Mouse (Mus musculus) C2C12 (cell line): ENCODE measurements at regions not wholly inside any gene's neighbourhood (a gene's known extent, or its start where the extent isn't known, plus 50 kb on each side); places are given as distances from the start of the nearest gene placed in this dataset.

ENCODE experiments used
- CEBPB ChIP-seq: IDR thresholded peaks from one replicate; pipeline ENCODE4 v1.6.1; 2011; ENCODE audit warnings: low read depth, mild to moderate bottlenecking, control low read depth, moderate library complexity
- CTCF ChIP-seq: IDR thresholded peaks from one replicate; pipeline ENCODE4 v1.5.1; 2011; ENCODE audit not compliant: control insufficient read depth, insufficient read depth, insufficient read length
- FOSL1 ChIP-seq: IDR thresholded peaks from one replicate; pipeline ENCODE4 v1.8.0; 2011; ENCODE audit warnings: mild to moderate bottlenecking, low read length; ENCODE audit not compliant: poor library complexity, insufficient read depth, severe bottlenecking
- MAX ChIP-seq: IDR thresholded peaks from one replicate; pipeline ENCODE4 v1.6.1; 2011; ENCODE audit warnings: mild to moderate bottlenecking, control low read depth
- USF1 ChIP-seq: IDR thresholded peaks from one replicate; pipeline ENCODE4 v1.6.1; 2011; ENCODE audit warnings: low read depth, mild to moderate bottlenecking, control low read depth, moderate library complexity

DNA sequence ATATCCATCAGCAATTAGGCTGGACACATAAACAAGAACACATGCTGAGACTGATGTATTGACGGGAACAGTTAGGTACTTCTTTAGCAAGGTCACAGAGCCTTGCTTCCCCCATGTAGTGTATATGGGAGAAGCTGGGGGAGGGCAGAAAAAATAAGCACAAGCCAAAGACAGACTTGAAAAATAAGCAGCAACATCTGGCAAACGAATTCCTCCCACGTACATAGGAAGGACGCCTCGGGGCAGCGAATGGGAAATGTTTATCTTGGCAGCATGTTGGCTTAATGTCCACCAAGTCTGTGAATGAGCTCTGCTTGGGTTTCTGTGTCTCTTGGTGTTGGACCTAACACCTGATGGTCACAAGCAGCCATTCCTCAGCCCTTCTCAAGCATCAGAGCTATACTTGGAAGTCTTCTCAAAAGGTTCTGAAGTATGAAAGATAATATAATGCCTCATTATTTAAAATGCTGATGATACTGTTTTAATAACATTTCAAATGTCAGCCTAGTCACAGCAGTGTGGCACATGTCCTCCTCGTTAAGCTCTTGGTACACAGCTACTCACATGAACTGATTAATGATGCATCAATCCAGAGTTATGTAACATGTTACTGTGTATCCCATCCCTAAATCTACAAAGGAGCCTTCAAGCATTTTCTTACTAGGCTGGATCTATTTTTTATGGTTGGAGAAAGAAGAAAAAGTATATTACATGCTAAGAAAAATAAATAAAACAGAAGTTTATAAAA is 118.3 kb upstream of the Ednra start:
- no peak for TF ChIP-seq CTCF
- TF ChIP-seq USF1: no peak
- no peak for TF ChIP-seq MAX
- no peak for TF ChIP-seq CEBPB
- no peak for TF ChIP-seq FOSL1
